Mouse (Mus musculus): Measurements from ENCODE around the gene Nat8f4.
"Not testable (repeated sequence)": the region's sequence is repeated elsewhere in the genome, so short reads cannot be mapped to it uniquely, and the experiment has no call there.

Gene Nat8f4

DNA sequence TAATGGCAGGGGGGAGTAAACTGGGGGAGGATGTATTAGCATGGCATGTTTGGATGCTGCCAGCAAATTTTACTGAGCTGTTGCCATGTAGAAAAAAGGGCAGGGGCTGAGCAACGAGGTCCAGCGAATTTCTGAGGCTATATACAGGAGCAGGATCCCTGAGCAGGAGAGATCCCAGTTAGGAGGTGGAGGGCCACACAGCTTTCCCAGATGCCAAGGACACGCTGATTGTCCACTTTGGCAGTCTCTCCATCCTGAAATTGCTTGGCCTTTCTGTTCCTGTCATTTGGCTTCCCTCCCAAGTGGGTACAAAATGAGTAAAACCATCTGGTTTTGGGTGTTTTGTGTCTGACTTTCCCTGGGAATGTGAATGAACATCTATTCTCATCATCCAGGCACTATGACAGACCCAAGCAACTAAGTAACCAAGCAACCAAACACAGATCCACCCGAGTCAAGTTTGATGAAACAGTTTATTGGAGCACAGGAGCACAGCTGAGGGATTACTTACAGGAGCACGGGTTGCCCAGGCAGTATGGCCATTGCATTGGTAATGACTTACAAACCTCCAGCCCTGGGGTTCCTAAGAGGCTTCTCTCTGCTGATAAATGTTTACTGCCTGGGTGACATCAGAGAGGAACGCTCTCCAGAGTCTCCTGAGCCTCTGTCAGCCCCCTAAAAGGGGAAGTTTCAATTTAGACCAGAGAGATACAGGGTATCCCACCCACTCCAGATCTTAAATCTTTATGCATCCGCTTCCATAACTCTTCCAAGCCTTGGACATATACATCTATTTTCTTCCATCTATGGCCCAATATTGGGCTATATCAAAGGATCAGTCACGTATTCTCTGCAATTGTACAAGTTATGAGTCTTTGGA lies 5.8 kb downstream of the Nat8f4 start:
- DNase-seq (ENCODE audit: low spot score in 2 of 2) = not testable (repeated sequence)

DNA sequence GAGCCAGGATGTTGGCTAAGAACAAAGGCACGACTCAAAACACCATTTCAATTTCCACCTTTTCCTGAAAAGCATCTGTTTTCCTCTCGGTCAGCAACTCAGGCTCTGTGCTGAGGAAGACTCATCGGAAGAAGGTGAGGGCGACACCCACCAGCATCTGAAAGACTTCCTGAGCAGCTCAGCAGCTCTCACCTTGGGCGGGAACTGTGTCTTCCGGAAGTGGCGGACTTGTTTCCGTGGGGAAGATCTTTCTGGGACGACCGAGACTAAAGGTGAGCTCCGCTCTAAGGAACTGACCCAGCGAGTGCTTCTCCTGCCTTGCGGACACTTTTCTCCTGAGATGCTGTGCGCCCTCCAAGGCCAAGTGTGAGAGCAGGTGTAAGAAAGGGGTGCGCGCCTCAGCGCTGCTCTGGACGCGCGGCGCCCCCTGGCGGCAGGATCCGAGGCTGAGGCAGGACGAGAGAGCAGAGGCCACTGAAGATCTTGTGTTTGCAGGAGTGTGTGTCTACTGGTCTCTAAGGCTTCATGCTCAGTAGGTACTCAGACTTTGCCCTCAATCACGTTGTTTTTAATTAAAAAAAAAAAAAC lies 9.5 kb downstream of the Nat8f4 start:
- DNase-seq (ENCODE audit: low spot score in 2 of 2) = not testable (repeated sequence)

DNA sequence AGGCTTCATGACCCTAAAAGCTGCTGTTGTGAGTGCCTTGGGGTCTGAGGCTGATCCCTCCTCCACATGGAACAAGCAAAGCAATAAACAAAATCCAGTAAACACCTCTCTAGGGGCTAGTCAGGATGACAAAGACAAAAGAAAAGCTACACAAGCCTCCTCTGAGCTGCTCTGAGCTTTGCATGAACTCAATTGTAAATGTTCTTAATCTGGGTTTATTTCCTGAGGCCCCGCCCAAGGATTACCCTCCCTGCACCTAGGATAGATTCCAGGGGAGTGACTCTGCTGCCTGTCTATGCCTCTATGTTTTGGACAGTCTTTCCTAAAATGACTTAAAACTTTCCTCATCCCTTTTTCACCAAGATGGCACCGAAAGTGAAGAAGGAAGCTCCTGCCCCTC lies 15.7 kb downstream of the Nat8f4 start:
- no peak for DNase-seq (ENCODE audit: low spot score in 2 of 2)

DNA sequence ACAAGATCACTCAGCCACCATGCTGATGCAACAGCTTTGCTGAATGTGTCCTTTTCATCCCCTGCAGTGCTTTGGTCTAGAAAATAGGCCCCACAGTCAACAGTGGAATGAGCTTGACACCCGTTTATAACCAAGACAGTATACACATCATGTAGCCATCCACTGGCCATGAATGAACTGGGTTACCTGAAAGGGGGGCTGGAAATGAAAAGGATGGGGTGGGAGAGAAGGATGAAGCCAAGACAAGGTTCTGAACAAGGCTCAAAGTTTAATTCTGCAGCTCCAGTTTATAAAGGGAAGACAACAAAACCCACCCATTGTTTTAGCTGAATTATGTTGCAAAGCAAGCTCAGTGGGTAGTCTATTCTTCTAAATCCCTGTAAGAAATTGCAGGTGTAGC lies 20.4 kb downstream of the Nat8f4 start:
- DNase-seq (ENCODE audit: low spot score in 2 of 2) = no peak

DNA sequence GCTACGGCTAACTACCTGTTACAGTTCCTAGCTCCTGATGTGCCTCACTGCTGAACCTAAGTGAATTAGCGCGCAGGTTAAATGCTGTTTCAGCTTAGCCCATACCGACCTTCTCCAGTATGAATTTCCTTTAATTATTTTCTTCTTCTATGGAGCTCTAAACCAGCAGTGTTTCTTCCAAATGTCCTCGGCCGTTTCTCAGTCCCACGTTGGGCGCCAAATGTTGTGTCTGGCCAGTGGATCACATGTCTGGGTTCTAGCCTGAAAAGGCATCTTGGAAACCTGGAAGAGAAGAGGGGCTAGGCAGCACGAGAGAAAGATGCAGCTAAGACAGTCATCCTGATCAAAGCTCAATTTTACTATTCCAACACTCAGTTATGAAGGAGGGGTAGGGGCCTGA lies 21.4 kb downstream of the Nat8f4 start:
- DNase-seq (ENCODE audit: low spot score in 2 of 2) = not testable (repeated sequence)

DNA sequence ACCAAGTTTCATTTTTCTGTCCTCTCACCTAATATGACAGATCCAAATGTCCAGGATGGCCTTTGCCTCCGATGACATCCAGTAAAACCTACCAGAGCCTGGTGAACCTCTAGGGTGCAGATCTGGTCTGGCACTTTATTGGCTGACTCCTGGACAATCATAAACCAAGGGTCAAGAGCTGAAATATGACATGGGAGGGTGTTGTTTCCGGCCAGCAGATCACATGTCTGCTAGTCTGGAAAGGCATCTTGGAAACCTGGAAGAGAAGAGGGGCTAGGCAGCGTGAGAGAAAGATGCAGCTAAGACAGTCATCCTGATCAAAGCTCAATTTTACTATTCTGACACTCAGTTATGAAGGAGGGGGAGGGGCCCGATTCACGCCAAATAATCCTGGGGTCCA lies 35.7 kb downstream of the Nat8f4 start, which contains the start of gene Nat8f2:
Nat8f2 (minus strand) TSS at position 153 of the 400 bp plus-strand sequence.
- DNase-seq (ENCODE audit: low spot score in 2 of 2) = not testable (repeated sequence)

DNA sequence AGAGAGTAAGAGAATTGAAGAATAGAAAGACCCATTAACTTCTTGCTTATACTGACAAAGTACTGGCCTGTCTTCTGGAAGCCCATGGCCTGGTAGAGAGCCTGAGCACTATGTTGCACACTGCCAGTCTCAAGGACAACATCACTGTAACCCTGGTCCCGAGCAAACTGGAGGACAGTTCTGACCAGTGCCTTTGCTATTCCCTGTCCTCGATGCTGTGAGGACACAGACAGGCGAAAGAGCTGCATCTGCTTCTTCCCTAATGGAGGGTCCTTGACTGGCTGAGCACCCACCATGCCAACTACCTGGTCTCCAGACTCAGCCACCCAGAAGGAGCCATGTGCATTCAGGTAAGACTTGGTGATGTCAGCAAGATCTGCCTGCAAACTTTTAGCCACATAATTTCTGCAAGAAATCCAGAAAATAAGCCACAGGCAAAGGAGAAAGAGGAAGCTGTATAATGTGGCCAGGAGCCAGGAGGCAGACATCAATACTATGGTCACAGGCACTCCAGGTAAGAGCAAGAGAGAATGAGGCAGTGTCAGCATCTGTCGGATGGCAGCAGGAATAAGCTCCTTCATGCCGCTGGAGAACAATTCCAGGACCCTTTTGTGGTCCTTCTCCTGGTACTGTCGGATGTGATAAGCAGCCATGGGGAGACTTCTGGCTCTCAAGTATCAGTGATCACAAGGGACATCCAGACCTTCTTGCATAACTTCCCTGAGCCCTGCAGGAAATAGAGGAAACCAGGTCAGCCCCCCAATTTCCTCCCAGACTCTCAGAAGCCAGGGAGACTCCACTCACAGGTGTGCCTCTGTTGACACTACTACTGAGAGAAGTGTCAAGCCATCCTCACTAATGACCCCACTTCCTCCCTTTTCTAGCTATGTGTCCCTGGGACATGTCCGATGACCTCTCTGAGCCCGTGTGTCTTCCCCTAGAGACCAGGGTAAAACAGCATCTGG lies 36.7 kb downstream of the Nat8f4 start:
- no peak for DNase-seq (ENCODE audit: low spot score in 2 of 2)

DNA sequence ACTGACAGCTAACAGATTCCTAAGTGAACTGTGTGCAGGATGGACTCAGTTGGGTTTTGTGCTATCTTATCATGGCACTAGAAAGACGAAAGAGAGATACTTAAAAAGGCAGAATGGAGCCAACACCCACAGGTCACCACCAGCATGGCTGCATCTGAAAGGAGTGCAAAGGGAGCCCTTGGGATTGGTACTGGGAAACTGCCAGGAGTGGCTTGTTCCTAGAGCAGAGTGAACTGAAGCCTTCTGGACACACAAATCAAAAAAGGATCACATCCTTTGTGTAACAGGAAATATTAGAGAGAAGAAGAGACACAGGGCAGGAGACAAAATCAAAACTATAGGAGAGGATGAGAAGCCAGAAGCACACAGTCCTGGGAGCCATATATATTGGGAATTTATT lies 37.7 kb downstream of the Nat8f4 start:
- DNase-seq (ENCODE audit: low spot score in 2 of 2) = not testable (repeated sequence)

DNA sequence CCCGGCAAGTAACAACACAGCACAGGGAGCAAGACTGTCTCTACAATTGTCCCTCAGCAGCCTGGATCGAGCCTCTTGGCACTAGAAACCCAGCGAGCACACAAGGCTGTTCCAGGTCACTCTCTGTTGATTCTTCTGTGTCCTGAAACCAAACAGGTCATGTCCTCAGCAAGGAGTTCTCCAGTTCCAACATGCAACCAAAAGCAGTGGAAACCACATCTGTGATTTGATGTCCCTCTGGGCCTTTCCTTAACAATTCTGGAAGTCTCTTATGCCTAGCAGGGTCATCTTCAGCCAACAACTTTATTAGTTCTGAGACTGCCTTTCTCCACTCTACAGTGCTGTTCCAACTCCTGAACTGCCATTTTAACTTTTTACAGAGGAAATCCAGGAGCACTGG lies 38.5 kb downstream of the Nat8f4 start:
- DNase-seq (ENCODE audit: low spot score in 2 of 2) = not testable (repeated sequence)

DNA sequence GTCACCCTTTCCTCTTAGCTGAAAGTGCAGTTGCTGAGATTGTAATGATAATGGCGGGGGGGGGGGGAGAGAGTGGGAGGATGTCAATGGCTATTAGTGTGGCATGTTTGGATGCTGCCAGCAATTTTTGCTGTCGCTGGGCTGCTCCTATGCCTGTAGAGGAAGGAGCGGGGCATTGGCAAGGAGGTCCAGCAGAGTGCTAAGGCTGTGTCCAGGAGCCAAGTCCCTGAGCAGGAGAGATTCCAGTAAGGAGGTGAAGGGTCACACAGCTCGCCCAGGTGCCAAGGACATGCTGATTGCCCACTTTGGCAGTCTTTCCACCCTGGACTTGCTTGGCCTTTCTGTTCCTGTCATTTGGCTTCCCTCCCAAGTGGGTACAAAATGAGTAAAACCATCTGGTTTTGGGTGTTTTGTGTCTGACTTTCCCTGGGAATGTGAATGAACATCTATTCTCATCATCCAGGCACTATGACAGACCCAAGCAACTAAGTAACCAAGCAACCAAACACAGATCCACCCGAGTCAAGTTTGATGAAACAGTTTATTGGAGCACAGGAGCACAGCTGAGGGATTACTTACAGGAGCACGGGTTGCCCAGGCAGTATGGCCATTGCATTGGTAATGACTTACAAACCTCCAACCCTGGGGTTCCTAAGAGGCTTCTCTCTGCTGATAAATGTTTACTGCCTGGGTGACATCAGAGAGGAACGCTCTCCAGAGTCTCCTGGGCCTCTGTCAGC lies 39.6 kb downstream of the Nat8f4 start:
- peak in 1 of 2 experiments; percentile 12 for DNase-seq (ENCODE audit: low spot score in 2 of 2)

DNA sequence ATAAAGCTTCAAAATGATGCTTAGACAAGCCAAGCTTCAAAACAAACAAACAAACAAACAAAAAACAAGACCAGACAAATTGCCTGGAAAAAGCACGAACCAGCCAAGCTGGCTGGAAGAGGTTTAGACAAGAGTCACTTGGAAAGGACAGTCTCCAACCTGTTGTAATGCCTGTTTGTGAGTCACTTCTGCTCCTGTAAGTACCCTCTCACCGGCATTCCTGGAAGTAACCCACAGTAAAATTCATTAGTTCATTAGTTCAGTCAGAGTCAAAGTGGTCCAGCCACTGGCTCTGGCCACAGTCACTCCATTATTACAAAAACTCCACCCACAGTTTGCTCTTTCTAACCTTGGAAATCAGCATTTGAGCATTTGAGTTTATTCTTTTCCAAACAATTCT lies 40.8 kb downstream of the Nat8f4 start:
- DNase-seq (ENCODE audit: low spot score in 2 of 2) = no peak

DNA sequence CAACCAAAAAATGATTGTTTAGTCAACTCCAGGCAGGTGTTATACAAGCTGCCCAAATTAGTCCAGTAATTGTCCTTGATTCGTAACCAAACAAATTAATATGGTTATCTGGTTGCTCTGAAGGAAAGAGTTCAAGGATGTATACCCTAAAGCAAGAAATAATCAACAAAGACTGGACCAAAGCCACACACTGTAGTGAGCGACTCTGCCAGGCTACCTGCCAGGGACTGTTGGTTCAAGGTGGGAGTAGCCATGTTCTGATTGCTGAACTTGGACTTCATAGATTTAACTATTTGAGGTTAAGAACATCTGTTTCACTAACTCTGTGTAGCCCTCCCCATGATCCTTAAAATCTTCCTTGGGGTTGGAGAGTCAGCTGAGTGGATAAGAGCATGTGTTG lies 41.5 kb downstream of the Nat8f4 start:
- no peak for DNase-seq (ENCODE audit: low spot score in 2 of 2)

DNA sequence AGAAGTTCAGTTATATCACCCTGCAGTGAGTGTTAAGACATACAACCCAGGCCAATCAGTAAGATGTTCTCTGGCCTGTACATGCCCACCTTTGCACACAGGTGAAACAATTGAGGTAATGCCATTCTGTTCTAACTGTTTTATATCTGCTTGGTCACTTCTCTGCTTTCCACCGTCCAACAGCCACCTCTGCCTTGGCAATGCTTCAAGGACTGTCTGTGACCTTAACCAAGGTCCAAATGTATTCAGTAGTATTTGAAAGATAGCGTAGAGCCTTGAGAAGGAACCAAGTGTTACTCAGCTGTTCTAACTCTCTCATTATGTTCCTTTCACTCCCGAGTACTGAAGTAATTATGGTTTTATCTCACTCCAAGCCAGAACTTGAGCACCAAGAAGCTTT lies 42.1 kb downstream of the Nat8f4 start:
- DNase-seq (ENCODE audit: low spot score in 2 of 2) = no peak

DNA sequence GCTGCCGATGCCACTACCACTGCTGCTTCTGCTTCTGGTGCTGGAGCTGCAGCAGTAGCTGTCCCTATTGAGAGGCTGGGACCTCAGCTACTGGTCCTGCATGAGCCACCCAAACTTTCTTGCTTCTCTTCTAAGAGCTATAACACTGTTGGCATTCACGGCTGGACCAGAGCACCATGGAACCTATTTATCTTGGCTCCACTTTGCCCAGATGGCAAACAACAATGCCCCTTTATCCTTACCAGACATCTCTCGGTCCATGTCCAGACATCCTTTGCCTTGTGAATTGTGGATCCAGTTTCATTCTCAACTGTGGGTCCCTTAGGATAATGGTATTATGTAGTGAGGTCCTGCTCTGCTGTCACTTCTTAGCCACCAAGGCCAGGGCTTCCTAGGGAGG lies 43.4 kb downstream of the Nat8f4 start:
- no peak for DNase-seq (ENCODE audit: low spot score in 2 of 2)

DNA sequence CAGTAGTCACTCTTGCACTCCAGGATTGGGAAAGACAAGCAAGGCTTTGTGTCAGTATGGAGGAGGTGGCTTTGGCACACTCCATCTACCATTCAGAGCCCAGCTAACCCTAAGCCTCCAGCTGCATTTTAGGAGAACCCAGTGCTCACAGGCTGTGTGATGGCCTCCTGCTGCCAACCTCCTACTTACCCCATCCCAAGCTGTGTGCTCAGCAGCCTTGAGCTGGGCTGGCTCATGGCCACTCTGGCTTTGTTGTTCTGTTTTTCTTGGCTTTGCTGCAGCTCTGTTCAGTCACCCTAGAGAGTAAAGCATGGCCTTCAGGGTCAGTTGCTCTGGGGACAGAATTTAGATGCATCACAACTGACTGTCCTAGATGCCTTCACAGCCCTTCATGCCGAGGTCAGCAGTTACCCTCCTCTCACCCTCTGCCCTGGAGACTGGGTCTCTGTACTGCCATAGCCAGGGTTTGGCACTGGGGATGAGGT lies 48.4 kb downstream of the Nat8f4 start:
- peak; percentile 31 to 41 for DNase-seq (ENCODE audit: low spot score in 2 of 2)

DNA sequence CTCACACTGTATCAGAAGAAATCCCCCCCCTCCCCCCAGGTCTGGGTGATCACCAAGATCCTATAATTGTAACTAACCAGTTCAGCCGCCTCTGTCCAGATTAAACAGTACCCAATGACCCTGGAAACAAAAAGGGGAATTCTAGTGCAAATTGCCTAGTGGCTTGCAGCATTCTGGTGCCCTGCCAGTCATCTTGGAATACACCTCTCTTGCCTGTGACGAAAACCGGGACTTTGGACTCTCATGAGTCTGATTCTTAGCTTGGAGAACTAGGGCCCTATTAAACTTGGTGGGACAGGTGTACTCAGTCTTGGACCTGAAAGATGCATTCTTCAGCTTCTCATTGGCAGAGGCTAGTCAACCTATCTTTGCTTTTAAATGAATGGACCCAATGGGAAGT lies 51.2 kb downstream of the Nat8f4 start:
- DNase-seq (ENCODE audit: low spot score in 2 of 2) = no peak

DNA sequence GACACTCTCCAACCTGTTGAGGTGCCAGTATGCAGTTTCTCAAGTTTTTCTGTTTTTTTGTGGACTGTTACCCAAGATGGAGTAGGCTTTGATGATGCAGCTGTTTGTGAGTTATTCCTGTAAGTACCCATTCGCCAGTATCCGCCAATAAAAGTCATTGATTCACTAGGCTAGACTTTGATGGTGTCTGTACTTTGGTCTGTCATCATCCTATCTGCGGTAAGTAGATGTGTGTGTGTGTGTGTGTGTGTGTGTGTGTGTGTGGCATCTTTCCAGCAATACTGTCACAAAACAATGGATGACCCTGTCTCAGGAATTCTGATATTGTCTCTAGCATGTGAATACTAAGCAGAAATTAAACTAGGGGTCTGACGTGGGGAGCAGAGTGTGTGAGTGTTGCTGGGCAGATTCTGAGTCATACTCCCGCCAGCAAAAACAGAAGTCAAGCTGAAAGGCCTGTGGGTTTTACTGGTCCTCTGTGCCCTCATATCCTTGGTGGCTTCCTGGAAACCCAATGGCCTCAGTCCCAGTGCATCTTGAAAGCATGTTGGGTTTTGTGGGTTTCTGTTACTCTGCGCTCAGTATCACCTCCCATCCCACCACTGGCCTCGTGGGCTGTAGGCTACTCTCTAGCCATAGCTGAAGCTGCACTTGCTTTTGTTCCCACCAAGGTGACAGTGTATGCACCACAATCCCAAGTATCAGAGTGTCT lies 53.5 kb downstream of the Nat8f4 start:
- no peak for DNase-seq (ENCODE audit: low spot score in 2 of 2)

DNA sequence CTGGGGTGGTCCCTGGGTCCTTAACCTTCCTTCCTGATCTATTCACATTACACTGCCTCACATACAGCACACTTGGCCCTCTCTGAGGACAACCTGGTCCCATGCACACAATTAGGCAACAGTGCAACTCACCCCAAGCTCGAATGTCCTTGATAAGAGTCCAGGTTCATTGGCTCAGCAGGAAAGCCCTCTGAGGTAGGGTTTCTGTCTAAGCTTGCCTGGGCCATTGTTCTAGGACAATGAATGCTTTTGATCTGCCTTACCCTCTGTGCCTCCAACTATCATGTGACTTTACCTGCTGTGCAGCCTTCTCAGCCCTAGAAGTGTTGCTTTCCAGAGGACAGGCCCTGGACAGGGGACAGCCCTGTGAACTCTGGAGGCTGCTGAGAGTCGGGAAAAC lies 55.4 kb downstream of the Nat8f4 start:
- DNase-seq (ENCODE audit: low spot score in 2 of 2) = no peak

Measured in frontal cortex, postnatal 25 days (tissue).